Mouse (Mus musculus) layer of hippocampus, postnatal 36 days (tissue): ENCODE data around the gene Foxo6. TPM values are rescaled to one million over a fixed set of nuclear protein-coding genes. Genes with fewer than 3 reads are reported as not detected.
A peak's percentile ranks its signal among the peaks of the same experiment; 100 is the strongest.

Experiments used
- DNase-seq, 2 experiments: peaks; one replicate each; pipeline ENCODE4 v3.0.0; 2022
- total RNA-seq, 2 experiments: library from RNA; stranded (reverse); gene quantifications; 2 replicates each; pipeline ENCODE4 v1.2.3; 2021

The Foxo6 gene
- 10 to 100 TPM; 37.1 to 38.6 TPM for total RNA-seq

- DNase-seq, result peak; percentile 98 to 99
Measured at GRCm38 (mm10) chr4:120287290-120288111, at the start of gene Foxo6. TSS of gene Foxo6 (minus strand) at chr4:120287349.

- DNase-seq, result no peak
Measured at GRCm38 (mm10) chr4:120334316-120334715, 47.2 kb upstream of the Foxo6 start.

GRCm38 (mm10) chr4:120332934-120333421, 45.8 kb upstream of the Foxo6 start:
- no peak for DNase-seq

- DNase-seq, result no peak
Measured at GRCm38 (mm10) chr4:120332405-120332933, 45.3 kb upstream of the Foxo6 start.

GRCm38 (mm10) chr4:120331992-120332391, 44.8 kb upstream of the Foxo6 start:
- no peak for DNase-seq

- no peak for DNase-seq
Measured at GRCm38 (mm10) chr4:120331541-120331940, 44.4 kb upstream of the Foxo6 start.

- no peak for DNase-seq
Measured at GRCm38 (mm10) chr4:120325748-120326147, 38.6 kb upstream of the Foxo6 start.

GRCm38 (mm10) chr4:120325051-120325450, 37.9 kb upstream of the Foxo6 start:
- DNase-seq, result no peak

- DNase-seq, result no peak
Measured at GRCm38 (mm10) chr4:120323858-120324257, 36.7 kb upstream of the Foxo6 start.

- peak; percentile 20 to 44 for DNase-seq
Measured at GRCm38 (mm10) chr4:120323198-120323597, 36.0 kb upstream of the Foxo6 start.

GRCm38 (mm10) chr4:120317541-120317940, 30.4 kb upstream of the Foxo6 start:
- no peak for DNase-seq

- no peak for DNase-seq
Measured at GRCm38 (mm10) chr4:120316716-120317115, 29.6 kb upstream of the Foxo6 start.

GRCm38 (mm10) chr4:120314571-120314970, 27.4 kb upstream of the Foxo6 start:
- no peak for DNase-seq

- no peak for DNase-seq
Measured at GRCm38 (mm10) chr4:120313309-120313708, 26.2 kb upstream of the Foxo6 start.

- DNase-seq, result no peak
Measured at GRCm38 (mm10) chr4:120304580-120304979, 17.4 kb upstream of the Foxo6 start.

GRCm38 (mm10) chr4:120299287-120299686, 12.1 kb upstream of the Foxo6 start:
- no peak for DNase-seq

GRCm38 (mm10) chr4:120291106-120291822, 4.1 kb upstream of the Foxo6 start:
- DNase-seq, result no peak

GRCm38 (mm10) chr4:120290486-120290885, 3.3 kb upstream of the Foxo6 start:
- no peak for DNase-seq

- no peak for DNase-seq
Measured at GRCm38 (mm10) chr4:120289181-120289965, 2.2 kb upstream of the Foxo6 start.

- DNase-seq, result peak in 1 of 2 experiments; percentile 18
Measured at GRCm38 (mm10) chr4:120286761-120287241, 348 bp downstream of the Foxo6 start.

GRCm38 (mm10) chr4:120285730-120286129, 1.4 kb downstream of the Foxo6 start:
- DNase-seq, result no peak

- DNase-seq, result no peak
Measured at GRCm38 (mm10) chr4:120285223-120285622, 1.9 kb downstream of the Foxo6 start.
